Mouse (Mus musculus) bone marrow, adult 2 months (tissue): ENCODE measurements around the gene E330034G19Rik.

Experiments
- CTCF ChIP-seq: fragments of 200-500 bp; IDR thresholded peaks from 2 replicates; pipeline ENCODE4 v1.5.1; 2011; ENCODE audit warnings: low read length, control low read depth; ENCODE audit not compliant: control insufficient read depth, insufficient read depth
- POLR2A ChIP-seq: fragments of 200-500 bp; IDR thresholded peaks from 2 replicates; pipeline ENCODE4 v1.6.1; 2011; ENCODE audit warnings: low read depth, mild to moderate bottlenecking, control low read depth, low read length, borderline replicate concordance; ENCODE audit not compliant: control insufficient read depth

GRCm38 (mm10) chr14:24273575-24273974 is 19.4 kb upstream of the E330034G19Rik start:
- TF ChIP-seq CTCF (no peak), POLR2A (no peak)
